Mouse (Mus musculus) MEL-GATA-1-ER (cell line): ENCODE measurements around the gene Foxp2.
A peak's percentile ranks its signal among the peaks of the same experiment; 100 is the strongest.

Experiments used
- DNase-seq: peaks from one replicate; pipeline ENCODE4 v3.0.0-alpha.2; 2012; ENCODE audit warnings: low read depth; ENCODE audit errors: extremely low read depth

Gene Foxp2

DNA sequence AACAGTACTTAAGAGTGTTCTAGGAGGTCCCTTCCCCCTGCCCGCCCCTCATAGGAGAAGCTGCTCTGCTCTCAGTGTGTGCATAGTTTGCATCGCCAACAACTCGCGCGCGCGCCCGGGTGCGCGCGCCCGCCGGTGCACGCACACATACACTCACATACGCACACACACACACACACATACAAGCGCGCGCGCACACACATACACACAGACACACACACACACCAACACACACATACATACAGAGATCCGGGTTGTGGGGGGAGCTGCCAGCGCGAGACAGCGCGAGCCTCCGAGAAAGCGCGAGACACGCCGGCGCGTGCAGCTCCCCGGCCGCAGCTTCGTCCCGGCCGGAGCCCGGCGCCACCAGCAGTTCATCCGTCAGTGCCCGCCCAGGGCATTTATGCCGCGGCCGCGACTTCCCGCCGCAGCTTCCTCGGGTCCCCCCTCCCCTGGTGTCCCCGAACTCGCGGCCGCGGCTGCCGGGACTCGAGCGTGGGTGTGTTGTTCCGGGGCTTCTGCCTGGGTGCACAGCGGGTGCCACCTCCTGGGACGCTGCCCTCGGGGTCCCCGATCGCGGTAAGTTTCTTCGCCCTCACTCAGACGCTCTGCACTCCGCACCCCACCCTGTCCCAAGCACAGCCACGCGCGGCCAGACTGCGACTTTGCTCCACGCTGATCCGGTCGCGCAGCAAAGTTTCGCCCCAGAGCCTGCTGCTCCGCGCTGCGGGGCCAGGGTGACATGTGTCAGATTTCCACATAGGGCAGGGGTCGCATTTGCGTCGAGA lies at the start of gene Foxp2:
TSS of gene Foxp2 (plus strand) at position 167 of the 788 bp plus-strand sequence.
- DNase-seq = no peak

DNA sequence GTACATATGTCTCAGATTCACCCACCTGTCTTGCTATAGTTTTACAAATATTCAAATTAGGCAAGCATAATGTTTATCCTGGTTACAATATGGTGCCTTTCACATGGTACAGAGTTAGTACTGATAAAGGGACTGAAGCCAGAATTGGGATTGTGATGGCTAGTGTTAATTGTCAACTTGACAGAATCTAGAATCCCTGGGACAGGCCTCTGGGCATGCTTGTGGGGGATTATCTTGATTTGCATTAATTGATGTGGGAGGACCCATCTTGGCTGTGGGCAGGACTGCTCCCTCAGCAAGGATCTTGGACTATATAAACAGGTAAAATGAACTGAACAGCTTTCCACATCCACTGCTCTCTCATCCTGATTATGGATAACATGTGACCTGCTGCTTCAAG lies 15.9 kb upstream of the Foxp2 start:
- DNase-seq = no peak

DNA sequence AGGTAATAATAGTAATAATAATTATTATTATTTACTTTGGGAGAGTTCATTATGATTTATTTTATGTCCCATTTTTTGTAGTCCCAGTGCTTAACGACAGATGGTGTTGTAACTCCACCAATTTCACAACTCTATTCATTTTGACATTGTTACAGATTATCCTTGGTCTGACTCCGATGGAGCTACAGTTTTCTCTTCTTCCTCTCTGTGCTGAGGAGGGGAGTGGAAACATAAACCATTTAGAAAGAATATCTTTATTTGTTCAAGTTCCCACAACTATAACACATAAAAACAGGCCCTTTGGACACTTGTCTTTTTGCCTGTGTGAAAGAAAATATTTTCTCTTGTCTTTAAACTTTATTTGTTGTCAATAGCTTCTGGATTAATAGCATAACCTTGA lies 4.1 kb upstream of the Foxp2 start:
- no peak for DNase-seq

DNA sequence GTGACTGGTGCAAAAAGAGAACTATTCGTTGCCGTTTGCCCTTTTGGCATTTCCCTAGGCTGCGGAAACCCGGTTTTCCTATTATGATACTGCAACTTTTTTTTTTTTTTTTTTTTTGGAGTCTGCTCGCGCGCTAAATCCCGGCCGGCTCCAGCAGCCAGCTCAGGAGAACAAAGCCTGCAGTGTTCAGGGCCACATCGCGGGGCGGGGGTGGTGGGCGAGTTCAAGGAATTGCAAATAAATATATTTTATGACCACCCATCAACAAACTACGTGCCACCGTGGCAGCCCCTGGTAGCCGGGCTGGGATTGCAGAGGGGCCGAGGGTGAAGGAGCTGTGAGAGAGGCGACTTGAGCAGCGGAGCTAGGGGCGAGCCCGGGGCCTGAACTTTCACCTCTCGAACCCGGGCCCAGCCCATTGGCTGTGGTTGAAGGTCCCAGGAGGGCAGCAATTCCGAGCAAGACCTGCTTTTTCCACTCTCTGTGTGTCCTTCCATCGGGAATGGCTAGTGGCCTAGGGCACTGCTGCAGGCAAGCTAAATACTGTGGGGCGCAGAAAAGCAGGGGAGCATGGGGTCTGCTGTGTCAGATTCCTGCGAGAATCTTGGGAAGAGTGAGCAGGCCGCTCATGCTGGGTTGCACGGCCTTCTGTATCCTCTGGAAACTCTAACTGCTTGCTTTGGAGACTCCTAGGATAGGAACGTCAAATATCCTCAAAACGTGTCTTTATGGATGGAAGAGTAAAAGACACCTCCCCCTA lies 2.9 kb upstream of the Foxp2 start:
- no peak for DNase-seq

DNA sequence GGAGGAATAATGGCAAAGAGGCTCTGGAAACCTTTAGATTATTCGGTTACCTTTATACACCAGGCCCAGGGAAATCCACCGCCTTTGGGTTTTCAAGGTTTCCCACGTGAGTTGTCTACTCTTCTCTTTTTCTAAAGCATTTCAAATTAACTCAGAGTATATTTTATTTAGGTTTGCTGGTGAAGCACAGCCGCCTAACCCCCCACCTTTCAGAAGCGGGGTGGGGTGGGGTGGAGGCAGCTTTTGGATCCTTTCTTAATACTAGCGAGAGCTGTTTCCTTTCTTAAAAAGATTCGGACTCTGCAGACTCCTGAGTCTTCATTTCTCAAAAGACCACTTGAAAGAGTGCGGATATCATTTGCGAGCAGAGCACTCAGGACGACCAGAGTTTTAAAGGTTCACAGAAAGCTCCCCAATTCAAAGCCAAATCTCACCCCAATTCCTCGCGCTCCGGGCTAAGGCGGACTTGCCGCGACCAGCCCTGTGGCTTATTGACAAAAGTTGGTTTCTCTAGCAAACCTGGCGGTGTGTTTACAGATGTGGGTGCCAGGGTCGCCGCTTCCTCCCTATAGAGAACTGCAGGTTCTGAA lies 2.0 kb upstream of the Foxp2 start:
- no peak for DNase-seq

DNA sequence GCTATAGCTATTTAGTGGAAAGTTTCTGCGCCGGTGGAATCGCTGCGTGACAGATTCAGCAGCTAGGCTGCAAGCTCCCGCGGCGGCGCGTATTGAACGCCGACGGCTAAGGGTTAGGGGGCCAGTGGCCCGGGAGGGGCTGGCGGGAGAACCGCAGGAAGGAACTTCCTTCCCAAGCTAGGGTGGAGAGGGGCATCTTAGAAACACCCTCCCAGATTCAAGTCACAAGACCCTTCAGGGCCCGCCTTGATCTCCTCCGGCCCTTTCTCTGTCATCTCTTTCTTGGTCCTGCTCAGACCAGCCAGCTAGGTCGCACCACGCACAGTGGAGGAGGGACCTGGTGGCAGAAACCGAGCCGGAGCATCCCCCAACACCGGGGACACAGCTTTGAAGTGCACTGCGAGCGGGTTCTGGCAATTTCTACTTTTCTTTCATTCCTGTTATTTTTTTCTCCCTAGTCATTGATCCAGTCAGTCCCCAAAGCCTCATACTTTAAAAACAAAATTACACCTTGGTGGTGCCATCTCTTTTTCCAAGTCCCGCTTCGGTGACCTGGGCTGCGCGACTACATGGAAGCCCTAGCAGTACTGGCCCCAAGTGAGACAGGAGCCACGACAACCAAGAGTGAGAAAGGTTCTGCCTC lies 1.1 kb upstream of the Foxp2 start:
- DNase-seq = no peak

DNA sequence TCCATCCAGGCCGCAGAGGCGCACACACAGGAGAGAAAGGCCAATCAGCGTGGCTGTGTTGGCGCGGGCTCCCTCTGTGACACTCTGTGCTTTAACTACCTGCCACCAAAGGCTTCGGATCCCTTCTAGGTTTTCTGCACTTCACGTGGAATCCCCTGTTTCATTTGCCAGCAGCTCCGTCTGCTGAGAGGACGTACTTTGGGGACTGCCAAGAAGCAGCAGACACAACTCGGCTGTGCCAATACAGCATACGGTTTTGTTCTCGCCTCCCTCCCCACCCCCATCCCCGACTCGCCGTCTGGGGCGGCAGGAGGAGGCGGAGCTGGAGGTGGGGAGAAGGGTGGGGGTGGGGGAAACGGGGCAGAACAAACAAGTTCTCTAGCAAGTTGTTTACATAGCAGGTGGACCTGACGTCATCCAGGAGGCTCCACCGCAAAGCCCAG lies 549 bp upstream of the Foxp2 start:
- no peak for DNase-seq

DNA sequence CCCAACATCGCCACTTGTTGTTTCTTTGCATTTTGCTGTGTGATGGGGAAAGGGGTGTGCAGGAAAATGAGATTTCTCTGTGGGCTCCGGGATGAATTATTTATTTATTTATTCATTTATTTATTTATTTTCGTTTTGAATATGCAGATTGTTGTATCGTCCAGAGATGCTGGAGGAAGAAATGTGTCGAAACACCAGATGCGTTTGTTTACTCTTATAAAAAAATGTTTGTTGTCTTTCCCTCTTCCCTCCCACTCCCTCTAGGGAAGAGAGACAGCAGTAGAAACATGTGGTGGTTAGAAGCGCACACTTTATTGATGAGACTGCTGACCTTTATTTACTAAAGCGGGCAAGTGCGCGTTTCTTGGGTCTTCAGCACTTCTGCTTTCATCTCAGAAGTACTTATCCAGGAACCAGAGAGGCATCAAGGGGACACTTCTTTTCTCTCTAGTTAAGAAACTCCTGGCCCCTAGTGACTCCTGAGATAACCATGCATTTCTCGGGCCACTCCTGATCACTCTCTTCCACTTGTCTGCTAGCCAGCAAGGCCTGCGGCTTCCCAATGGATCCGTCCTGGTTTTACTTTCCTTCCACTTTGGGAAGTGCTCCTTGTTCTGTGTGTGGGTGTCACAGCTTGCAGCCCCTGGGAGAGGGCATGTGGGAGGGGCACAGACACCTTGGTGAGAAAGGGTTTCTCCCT lies 972 bp downstream of the Foxp2 start:
- DNase-seq = no peak

- DNase-seq = no peak
These were observed 2.3 kb downstream of the Foxp2 start for GRCm38 (mm10) chr6:14903271-14903965.

DNA sequence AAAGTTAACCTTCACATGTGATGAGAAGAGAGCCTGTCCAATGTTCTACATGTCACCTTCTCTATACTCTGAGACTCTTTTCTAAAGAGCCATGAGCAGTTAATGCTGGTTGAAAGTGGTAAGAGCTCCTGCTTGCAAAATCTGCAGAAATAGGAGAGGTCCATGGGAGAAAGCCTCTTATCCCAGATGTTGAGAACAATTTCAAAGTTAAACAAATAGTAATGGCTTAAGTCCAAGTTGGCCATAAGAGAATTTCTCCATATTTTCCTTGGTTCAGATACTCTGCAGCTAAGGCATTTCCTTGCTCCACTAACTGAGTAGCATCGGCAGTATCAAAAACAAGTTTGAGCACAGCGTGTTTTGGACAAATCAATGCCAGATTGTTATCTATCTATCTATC lies 13.9 kb downstream of the Foxp2 start:
- no peak for DNase-seq

DNA sequence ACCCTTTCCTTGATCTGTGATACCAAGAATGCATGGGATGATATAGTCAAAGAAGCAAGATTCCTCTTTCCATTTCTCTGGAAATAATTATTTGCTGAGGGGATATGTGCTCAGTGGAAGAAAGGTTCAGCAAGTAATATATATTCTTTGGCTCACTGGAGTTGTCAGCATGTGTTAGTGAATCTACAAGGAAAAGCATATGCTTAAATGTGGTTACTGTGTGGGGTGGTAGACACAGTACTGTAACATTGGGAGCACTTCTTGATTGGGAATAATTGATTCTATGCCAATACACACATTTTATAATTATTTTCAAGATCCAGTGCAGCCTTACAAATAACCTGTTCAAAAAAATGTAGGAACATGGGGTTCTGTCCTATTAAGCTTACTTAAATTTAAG lies 21.6 kb downstream of the Foxp2 start:
- no peak for DNase-seq

DNA sequence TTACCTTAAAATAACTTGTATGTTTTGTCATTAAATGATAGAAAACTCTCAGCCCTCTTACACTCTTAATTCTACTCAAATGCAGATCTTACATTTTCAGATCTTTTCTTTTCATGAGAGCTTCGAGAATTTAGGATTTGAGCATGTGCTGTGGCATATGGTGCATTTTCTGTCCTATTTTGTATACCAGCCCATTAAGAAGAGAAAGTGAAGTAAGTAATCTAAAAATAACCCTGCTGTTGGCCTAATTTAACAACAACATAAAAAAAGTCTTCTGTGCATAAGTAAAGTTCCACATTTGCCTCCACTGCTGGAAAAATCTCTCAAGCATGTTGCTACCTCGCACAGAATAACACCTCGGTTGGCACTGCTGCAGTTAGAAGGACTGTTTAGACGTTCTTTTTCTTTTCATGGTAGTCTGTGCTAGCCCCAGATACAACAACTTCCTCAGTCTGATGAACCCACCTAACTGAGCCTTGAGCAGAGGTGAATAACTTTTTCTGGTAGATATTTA lies 23.9 kb downstream of the Foxp2 start:
- DNase-seq = no peak

- no peak for DNase-seq
These were observed 49.9 kb downstream of the Foxp2 start for GRCm38 (mm10) chr6:14951060-14951459.

DNA sequence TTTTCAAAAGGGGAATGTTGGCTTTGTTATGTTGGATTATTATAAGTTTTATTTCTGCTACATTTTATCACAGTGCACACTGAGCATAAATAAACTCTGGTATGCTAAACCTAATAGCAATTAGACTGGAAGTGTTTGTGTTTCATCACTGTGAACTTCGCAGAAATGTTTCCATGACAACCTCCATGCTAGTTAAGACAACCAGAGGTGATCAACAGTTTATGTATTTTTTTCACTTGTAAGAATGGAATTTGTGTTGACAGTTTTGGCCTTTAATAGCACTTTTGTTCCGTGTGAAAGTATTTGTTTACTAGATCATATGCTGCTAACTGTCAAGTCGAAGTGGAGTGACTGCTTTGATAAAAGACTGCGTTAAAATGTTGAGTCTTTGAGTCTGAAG lies 51.6 kb downstream of the Foxp2 start:
- DNase-seq = no peak

DNA sequence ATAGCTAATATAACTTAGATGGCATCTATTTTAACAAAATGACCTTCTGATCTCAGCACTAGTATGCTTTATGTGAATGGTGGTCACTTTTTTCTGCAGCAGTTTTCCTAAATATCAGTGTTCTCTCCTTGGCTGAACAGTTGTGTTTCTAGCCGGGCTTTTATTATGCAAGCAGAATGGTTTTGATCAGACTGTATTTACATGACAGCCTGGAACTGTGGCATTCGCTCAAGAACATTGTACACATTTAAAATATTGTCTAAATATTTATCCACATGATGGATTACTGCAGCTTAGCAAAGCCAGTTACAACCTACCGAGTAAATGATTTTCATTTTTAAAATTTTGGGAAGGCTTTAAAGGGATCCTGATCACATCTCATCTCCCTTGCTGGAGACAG lies 75.9 kb downstream of the Foxp2 start:
- DNase-seq = no peak

DNA sequence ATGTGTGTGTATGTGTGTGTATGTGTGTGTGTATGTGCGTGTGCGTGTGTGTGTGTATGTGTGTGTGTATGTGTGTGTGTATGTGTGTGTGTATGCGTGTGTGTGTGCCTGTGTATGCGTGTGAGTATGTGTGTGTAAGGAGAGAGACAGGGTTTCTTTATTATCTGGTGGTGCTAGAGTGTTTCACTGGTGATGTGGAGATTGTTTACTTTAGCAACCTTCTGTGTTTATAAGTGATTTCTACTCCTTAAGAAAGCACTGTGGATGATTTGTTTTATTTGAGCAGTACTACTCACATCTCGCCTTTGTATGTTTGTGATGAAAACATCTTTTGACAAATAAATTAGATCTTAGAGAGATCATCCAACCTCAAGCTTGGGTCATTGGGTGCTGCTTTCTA lies 77.1 kb downstream of the Foxp2 start:
- DNase-seq = no peak

- no peak for DNase-seq
These were observed 107.0 kb downstream of the Foxp2 start for GRCm38 (mm10) chr6:15008113-15008512.

GRCm38 (mm10) chr6:15028488-15028887 lies 127.3 kb downstream of the Foxp2 start:
- DNase-seq = no peak

DNA sequence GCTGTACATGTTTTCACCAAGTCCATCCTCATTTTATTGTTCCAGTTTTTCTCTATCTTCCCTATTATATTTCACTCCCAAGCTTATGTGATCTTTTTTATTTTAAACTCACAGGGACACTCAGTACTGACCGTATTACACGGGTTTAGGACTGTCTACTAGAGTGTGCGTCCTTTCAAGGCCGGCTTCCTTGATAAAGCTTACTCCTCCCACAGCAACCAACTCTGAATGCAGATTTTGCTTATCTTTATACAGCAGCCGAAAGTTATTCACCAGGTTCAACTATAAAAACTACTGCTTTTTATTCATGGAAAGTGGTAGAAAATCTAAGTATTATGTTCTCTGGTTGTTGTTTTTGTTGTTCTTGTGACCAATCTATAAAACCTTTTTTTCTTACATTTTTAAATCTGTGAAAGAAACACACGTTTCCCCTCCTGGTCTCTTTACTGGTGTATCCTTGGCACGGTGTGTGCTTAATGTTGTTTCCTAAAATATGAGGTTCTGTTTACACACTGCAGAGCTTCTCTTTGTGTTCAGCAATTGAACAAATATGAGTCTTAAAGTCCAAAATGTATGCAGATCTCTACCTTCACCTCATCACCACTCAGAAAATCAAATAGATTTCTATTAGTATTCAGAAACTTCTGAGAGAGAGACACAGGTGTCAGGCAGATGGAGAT lies 128.4 kb downstream of the Foxp2 start:
- peak; percentile 2 for DNase-seq

DNA sequence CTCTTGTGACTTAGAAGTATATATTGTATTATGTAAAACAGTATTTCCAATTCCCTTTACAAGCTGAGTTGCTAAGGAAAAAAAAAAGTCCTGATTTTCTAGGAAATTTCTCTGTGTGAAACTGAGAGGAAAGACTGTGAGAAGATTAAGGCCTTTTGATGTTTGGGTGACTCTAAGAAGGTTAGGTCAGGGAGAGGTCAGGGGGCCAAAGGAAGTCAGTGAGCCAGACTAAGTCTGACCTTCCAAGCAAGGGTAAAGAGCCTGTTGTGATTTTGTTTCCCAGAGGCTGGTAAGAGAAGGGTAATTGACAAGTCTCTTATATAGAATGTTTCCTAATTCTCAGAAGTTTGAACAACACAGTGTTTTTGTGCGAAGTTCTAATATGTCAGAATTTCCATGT lies 162.1 kb downstream of the Foxp2 start:
- DNase-seq = no peak
